Mouse (Mus musculus) limb, embryonic 13.5 days (tissue): ENCODE data around the gene Rgl1. TPM values are rescaled to one million over a fixed set of nuclear protein-coding genes. Genes with fewer than 3 reads are reported as not detected.
A peak's percentile ranks its signal among the peaks of the same experiment; 100 is the strongest.
"Not testable (repeated sequence)": the region's sequence is repeated elsewhere in the genome, so short reads cannot be mapped to it uniquely, and the experiment has no call there.

Experiments
- ATAC-seq: fragments of 200-750 bp; cut with Nextera tagmentation; 2 replicates; pipeline ENCODE4 v1.8.0; 2017; ENCODE audit warnings: low read depth, moderate number of reproducible peaks, moderate TSS enrichment; ENCODE audit not compliant: low FRiP score
- H3K27ac ChIP-seq: fragments of 300-500 bp; sonication (generic); 2 replicates; pipeline ENCODE4 v1.5.1; 2015; ENCODE audit warnings: inconsistent platforms, mild to moderate bottlenecking, moderate library complexity
- H3K27me3 ChIP-seq: fragments of 300-500 bp; sonication (generic); 2 replicates; pipeline ENCODE4 v1.6.1; 2015; ENCODE audit warnings: mild to moderate bottlenecking, inconsistent platforms
- H3K36me3 ChIP-seq: fragments of 300-500 bp; sonication (generic); 2 replicates; pipeline ENCODE4 v1.6.1; 2015; ENCODE audit warnings: inconsistent platforms, mild to moderate bottlenecking, moderate library complexity
- H3K4me1 ChIP-seq: fragments of 300-500 bp; sonication (generic); 2 replicates; pipeline ENCODE4 v1.6.1; 2015; ENCODE audit warnings: inconsistent platforms
- H3K4me2 ChIP-seq: fragments of 300-500 bp; sonication (generic); replicated peaks from 2 replicates; pipeline ENCODE4 v1.6.1; 2015; ENCODE audit warnings: inconsistent platforms, mild to moderate bottlenecking, moderate library complexity
- H3K4me3 ChIP-seq: fragments of 300-500 bp; sonication (generic); 2 replicates; pipeline ENCODE4 v1.5.1; 2015; ENCODE audit warnings: moderate library complexity, mild to moderate bottlenecking, inconsistent platforms
- H3K9ac ChIP-seq: fragments of 300-500 bp; sonication (generic); 2 replicates; pipeline ENCODE4 v1.6.1; 2015; ENCODE audit warnings: mild to moderate bottlenecking, inconsistent platforms
- H3K9me3 ChIP-seq: fragments of 300-500 bp; sonication (generic); 2 replicates; pipeline ENCODE4 v1.6.1; 2016; ENCODE audit warnings: inconsistent platforms
- WGBS: fragments of 180-500 bp; shearing (Covaris S2); methylation state at CpG from one replicate; pipeline ENCODE4 v1.1.7; 2015; 5-methylcytosine and 5-hydroxymethylcytosine counted together
- polyA plus RNA-seq: library from polyadenylated mRNA; unstranded; fragments of >200 nt; fragmentation: Nextera tagmentation; extraction: Ambion mirVana; gene quantifications from 2 replicates; pipeline ENCODE4 v1.2.1, GENCODE M21; 2015

Rgl1 gene
- polyA plus RNA-seq, 1 experiment from 2014 or later: 41.7 TPM

- WGBS: 80% methylated on average over 8 of the region's 8 CpGs
- peaks cover 24% of the 10 kb centered on the region for H3K4me1 ChIP-seq
- no peak for ATAC-seq
- H3K4me2 ChIP-seq: no peak overlapping the region
- H3K4me3 ChIP-seq: no peak overlapping the region
- H3K27me3 ChIP-seq: no peaks in the 10 kb centered on the region
- H3K27ac ChIP-seq: no peak overlapping the region
- no peaks in the 10 kb centered on the region for H3K9me3 ChIP-seq
- H3K9ac ChIP-seq: no peak overlapping the region
- H3K36me3 ChIP-seq: no peaks in the 10 kb centered on the region
Measured at GRCm38 (mm10) chr1:152795688-152796255, 29.6 kb upstream of the Rgl1 start.

- Histone ChIP-seq H3K4me2 (no peak overlapping the region), H3K36me3 (no peaks in the 10 kb centered on the region), H3K9me3 (no peaks in the 10 kb centered on the region), H3K27me3 (no peaks in the 10 kb centered on the region), H3K4me3 (no peak overlapping the region), H3K4me1 (peaks cover 20% of the 10 kb centered on the region; the same call in 1 of the 2 replicates), H3K27ac (no peak overlapping the region), H3K9ac (no peak overlapping the region)
- ATAC-seq: no peak
- 68% methylated on average over 6 of the region's 6 CpGs for WGBS
Measured at GRCm38 (mm10) chr1:152793495-152794130, 27.5 kb upstream of the Rgl1 start.

GRCm38 (mm10) chr1:152792736-152793494 is 26.8 kb upstream of the Rgl1 start:
- H3K4me1 ChIP-seq: peaks cover 20% of the 10 kb centered on the region; the same call in 1 of the 2 replicates
- H3K9me3 ChIP-seq: no peaks in the 10 kb centered on the region
- 50% methylated on average over 12 of the region's 12 CpGs for WGBS
- H3K4me3 ChIP-seq: no peak overlapping the region
- no peak overlapping the region for H3K9ac ChIP-seq
- H3K27ac ChIP-seq: peak overlapping the region; percentile 69; the same call in 1 of the 2 replicates
- H3K27me3 ChIP-seq: no peaks in the 10 kb centered on the region
- ATAC-seq: peak; percentile 43; the same call in 1 of the 2 replicates
- no peaks in the 10 kb centered on the region for H3K36me3 ChIP-seq
- no peak overlapping the region for H3K4me2 ChIP-seq

GRCm38 (mm10) chr1:152791269-152791668 is 25.1 kb upstream of the Rgl1 start:
- 20% methylated on average over 4 of the region's 4 CpGs for WGBS
- peaks cover 20% of the 10 kb centered on the region; the same call in 1 of the 2 replicates for H3K4me1 ChIP-seq
- H3K27ac ChIP-seq: no peak overlapping the region
- peaks cover 4% of the 10 kb centered on the region; the same call in 1 of the 2 replicates for H3K27me3 ChIP-seq
- H3K36me3 ChIP-seq: no peaks in the 10 kb centered on the region
- no peaks in the 10 kb centered on the region for H3K9me3 ChIP-seq
- no peak for ATAC-seq
- no peak overlapping the region for H3K4me2 ChIP-seq
- H3K9ac ChIP-seq: no peak overlapping the region
- no peak overlapping the region for H3K4me3 ChIP-seq

GRCm38 (mm10) chr1:152790821-152791220 is 24.7 kb upstream of the Rgl1 start:
- Histone ChIP-seq H3K4me2 (no peak overlapping the region), H3K4me1 (peaks cover 20% of the 10 kb centered on the region; the same call in 1 of the 2 replicates), H3K27me3 (peaks cover 4% of the 10 kb centered on the region; the same call in 1 of the 2 replicates), H3K9me3 (no peaks in the 10 kb centered on the region), H3K36me3 (no peaks in the 10 kb centered on the region), H3K27ac (no peak overlapping the region), H3K9ac (no peak overlapping the region), H3K4me3 (no peak overlapping the region)
- ATAC-seq: peak; percentile 45; the same call in 1 of the 2 replicates
- 9% methylated on average over 6 of the region's 6 CpGs for WGBS

GRCm38 (mm10) chr1:152790254-152790653 is 24.1 kb upstream of the Rgl1 start:
- 13% methylated on average over 12 of the region's 12 CpGs for WGBS
- peak overlapping the region; percentile 24 for H3K4me2 ChIP-seq
- H3K27me3 ChIP-seq: peaks cover 4% of the 10 kb centered on the region; the same call in 1 of the 2 replicates
- peak; percentile 48; the same call in 1 of the 2 replicates for ATAC-seq
- no peak overlapping the region for H3K4me3 ChIP-seq
- H3K27ac ChIP-seq: no peak overlapping the region
- peaks cover 20% of the 10 kb centered on the region; the same call in 1 of the 2 replicates for H3K4me1 ChIP-seq
- no peaks in the 10 kb centered on the region for H3K9me3 ChIP-seq
- H3K36me3 ChIP-seq: no peaks in the 10 kb centered on the region
- H3K9ac ChIP-seq: no peak overlapping the region

GRCm38 (mm10) chr1:152788121-152788660 is 22.0 kb upstream of the Rgl1 start:
- Histone ChIP-seq H3K9ac (no peak overlapping the region), H3K27ac (no peak overlapping the region), H3K36me3 (no peaks in the 10 kb centered on the region), H3K9me3 (no peaks in the 10 kb centered on the region), H3K4me3 (no peak overlapping the region), H3K4me2 (no peak overlapping the region), H3K4me1 (peaks cover 20% of the 10 kb centered on the region; the same call in 1 of the 2 replicates), H3K27me3 (peaks cover 4% of the 10 kb centered on the region; the same call in 1 of the 2 replicates)
- no peak for ATAC-seq
- 42% methylated on average over 4 of the region's 4 CpGs for WGBS

- Histone ChIP-seq H3K9ac (no peak overlapping the region), H3K27ac (no peak overlapping the region), H3K9me3 (no peaks in the 10 kb centered on the region), H3K4me2 (no peak overlapping the region), H3K36me3 (no peaks in the 10 kb centered on the region), H3K4me3 (no peak overlapping the region), H3K27me3 (peaks cover 4% of the 10 kb centered on the region; the same call in 1 of the 2 replicates), H3K4me1 (peaks cover 12% of the 10 kb centered on the region; the same call in 1 of the 2 replicates)
- WGBS: 83% methylated on average over 4 of the region's 4 CpGs
- no peak for ATAC-seq
Measured at GRCm38 (mm10) chr1:152786953-152787352, 20.8 kb upstream of the Rgl1 start.

GRCm38 (mm10) chr1:152785446-152785845 is 19.3 kb upstream of the Rgl1 start:
- H3K4me2 ChIP-seq, ATAC-seq, H3K4me3 ChIP-seq, H3K36me3 ChIP-seq, H3K9me3 ChIP-seq, H3K4me1 ChIP-seq, H3K27ac ChIP-seq, H3K9ac ChIP-seq, H3K27me3 ChIP-seq: not testable (repeated sequence)
- WGBS: 84% methylated on average over 3 of the region's 3 CpGs

GRCm38 (mm10) chr1:152784620-152785019 is 18.5 kb upstream of the Rgl1 start:
- no peak for ATAC-seq
- H3K27ac ChIP-seq: no peak overlapping the region
- H3K9me3 ChIP-seq: no peaks in the 10 kb centered on the region
- no peak overlapping the region for H3K4me3 ChIP-seq
- peaks cover 4% of the 10 kb centered on the region; the same call in 1 of the 2 replicates for H3K27me3 ChIP-seq
- H3K4me1 ChIP-seq: no peaks in the 10 kb centered on the region
- H3K4me2 ChIP-seq: no peak overlapping the region
- 95% methylated on average over 8 of the region's 8 CpGs for WGBS
- no peak overlapping the region for H3K9ac ChIP-seq
- no peaks in the 10 kb centered on the region for H3K36me3 ChIP-seq

- WGBS: 38% methylated on average over 10 of the region's 10 CpGs
- Histone ChIP-seq H3K4me2 (no peak overlapping the region), H3K9ac (no peak overlapping the region), H3K27ac (no peak overlapping the region), H3K9me3 (no peaks in the 10 kb centered on the region), H3K27me3 (no peaks in the 10 kb centered on the region), H3K4me1 (no peaks in the 10 kb centered on the region), H3K36me3 (peaks cover 26% of the 10 kb centered on the region), H3K4me3 (no peak overlapping the region)
- 0 out of 2 replicates have a peak, but pooled peaks have one; percentile 54 for ATAC-seq
Measured at GRCm38 (mm10) chr1:152779071-152779737, 13.1 kb upstream of the Rgl1 start.
